Mouse (Mus musculus) limb, embryonic 13.5 days (tissue): ENCODE results near the gene Ccdc83. TPM values are rescaled to one million over a fixed set of nuclear protein-coding genes. Genes with fewer than 3 reads are reported as not detected.

Experiments used
- ATAC-seq: fragments of 200-750 bp; cut with Nextera tagmentation; 2 replicates; pipeline ENCODE4 v1.8.0; 2017; ENCODE audit warnings: low read depth, moderate number of reproducible peaks, moderate TSS enrichment; ENCODE audit not compliant: low FRiP score
- H3K27ac ChIP-seq: fragments of 300-500 bp; sonication (generic); 2 replicates; pipeline ENCODE4 v1.5.1; 2015; ENCODE audit warnings: inconsistent platforms, mild to moderate bottlenecking, moderate library complexity
- H3K27me3 ChIP-seq: fragments of 300-500 bp; sonication (generic); 2 replicates; pipeline ENCODE4 v1.6.1; 2015; ENCODE audit warnings: mild to moderate bottlenecking, inconsistent platforms
- H3K36me3 ChIP-seq: fragments of 300-500 bp; sonication (generic); 2 replicates; pipeline ENCODE4 v1.6.1; 2015; ENCODE audit warnings: inconsistent platforms, mild to moderate bottlenecking, moderate library complexity
- H3K4me1 ChIP-seq: fragments of 300-500 bp; sonication (generic); 2 replicates; pipeline ENCODE4 v1.6.1; 2015; ENCODE audit warnings: inconsistent platforms
- H3K4me2 ChIP-seq: fragments of 300-500 bp; sonication (generic); replicated peaks from 2 replicates; pipeline ENCODE4 v1.6.1; 2015; ENCODE audit warnings: inconsistent platforms, mild to moderate bottlenecking, moderate library complexity
- H3K4me3 ChIP-seq: fragments of 300-500 bp; sonication (generic); 2 replicates; pipeline ENCODE4 v1.5.1; 2015; ENCODE audit warnings: moderate library complexity, mild to moderate bottlenecking, inconsistent platforms
- H3K9ac ChIP-seq: fragments of 300-500 bp; sonication (generic); 2 replicates; pipeline ENCODE4 v1.6.1; 2015; ENCODE audit warnings: mild to moderate bottlenecking, inconsistent platforms
- H3K9me3 ChIP-seq: fragments of 300-500 bp; sonication (generic); 2 replicates; pipeline ENCODE4 v1.6.1; 2016; ENCODE audit warnings: inconsistent platforms
- WGBS: fragments of 180-500 bp; shearing (Covaris S2); methylation state at CpG from one replicate; pipeline ENCODE4 v1.1.7; 2015; 5-methylcytosine and 5-hydroxymethylcytosine counted together
- polyA plus RNA-seq: library from polyadenylated mRNA; unstranded; fragments of >200 nt; fragmentation: Nextera tagmentation; extraction: Ambion mirVana; gene quantifications from 2 replicates; pipeline ENCODE4 v1.2.1, GENCODE M21; 2015

Ccdc83 gene
- polyA plus RNA-seq, result not detected in 2 replicates

- peaks cover 5% of the 10 kb centered on the region; the same call in 1 of the 2 replicates for H3K4me1 ChIP-seq
- WGBS, result 6% methylated on average over 28 of the region's 28 CpGs
- peak within 1 kb of the TSS; percentile 48; the same call in 1 of the 2 replicates for H3K9ac ChIP-seq
- H3K27me3 ChIP-seq, result no peaks in the 10 kb centered on the region
- H3K4me3 ChIP-seq, result peak within 1 kb of the TSS; percentile 37
- peak; percentile 90 for ATAC-seq
- peak within 1 kb of the TSS; percentile 71 for H3K4me2 ChIP-seq
- H3K9me3 ChIP-seq, result no peaks in the 10 kb centered on the region
- no peak within 1 kb of the TSS for H3K27ac ChIP-seq
- H3K36me3 ChIP-seq, result no peaks in the 10 kb centered on the region
Observed at GRCm38 (mm10) chr7:90265289-90265970, at the start of gene Ccdc83. Gene Ccdc83, minus strand, starts transcription at chr7:90265777.

GRCm38 (mm10) chr7:90313421-90313820 is 47.8 kb upstream of the Ccdc83 start:
- no peak for ATAC-seq

GRCm38 (mm10) chr7:90312151-90312883 is 46.7 kb upstream of the Ccdc83 start:
- Histone ChIP-seq H3K9me3 (no peaks in the 10 kb centered on the region), H3K27me3 (no peaks in the 10 kb centered on the region), H3K9ac (no peak overlapping the region), H3K36me3 (no peaks in the 10 kb centered on the region), H3K27ac (no peak overlapping the region), H3K4me1 (no peaks in the 10 kb centered on the region), H3K4me2 (no peak overlapping the region), H3K4me3 (no peak overlapping the region)
- 42% methylated on average over 7 of the region's 7 CpGs for WGBS
- peak; percentile 24; the same call in 1 of the 2 replicates for ATAC-seq

More at GRCm38 (mm10) chr7:90313421-90313820, 47.8 kb upstream of the Ccdc83 start:
- 68% methylated on average over 3 of the region's 3 CpGs for WGBS
- no peaks in the 10 kb centered on the region for H3K27me3 ChIP-seq
- no peak overlapping the region for H3K27ac ChIP-seq
- no peaks in the 10 kb centered on the region for H3K36me3 ChIP-seq
- no peaks in the 10 kb centered on the region for H3K9me3 ChIP-seq
- no peak overlapping the region for H3K9ac ChIP-seq
- H3K4me3 ChIP-seq, result no peak overlapping the region
- H3K4me2 ChIP-seq, result no peak overlapping the region
- no peaks in the 10 kb centered on the region for H3K4me1 ChIP-seq

GRCm38 (mm10) chr7:90308003-90308402 is 42.4 kb upstream of the Ccdc83 start:
- 63% methylated on average over 6 of the region's 6 CpGs for WGBS
- no peak overlapping the region for H3K9ac ChIP-seq
- H3K4me3 ChIP-seq, result no peak overlapping the region
- peaks cover 14% of the 10 kb centered on the region for H3K27me3 ChIP-seq
- H3K4me2 ChIP-seq, result no peak overlapping the region
- no peak overlapping the region for H3K27ac ChIP-seq
- H3K36me3 ChIP-seq, result no peaks in the 10 kb centered on the region
- H3K9me3 ChIP-seq, result no peaks in the 10 kb centered on the region
- no peaks in the 10 kb centered on the region for H3K4me1 ChIP-seq
- no peak for ATAC-seq

- Histone ChIP-seq H3K9me3 (no peaks in the 10 kb centered on the region), H3K9ac (no peak overlapping the region), H3K4me3 (no peak overlapping the region), H3K4me2 (no peak overlapping the region), H3K4me1 (no peaks in the 10 kb centered on the region), H3K36me3 (no peaks in the 10 kb centered on the region), H3K27ac (no peak overlapping the region), H3K27me3 (peaks cover 23% of the 10 kb centered on the region)
- ATAC-seq, result no peak
- 83% methylated on average over 1 of the region's 1 CpGs for WGBS
Observed at GRCm38 (mm10) chr7:90306968-90307367, 41.4 kb upstream of the Ccdc83 start.

- H3K27ac ChIP-seq, result no peak overlapping the region
- no peak overlapping the region for H3K4me3 ChIP-seq
- H3K9ac ChIP-seq, result no peak overlapping the region
- ATAC-seq, result no peak
- no peaks in the 10 kb centered on the region for H3K4me1 ChIP-seq
- no peak overlapping the region for H3K4me2 ChIP-seq
- no peaks in the 10 kb centered on the region for H3K9me3 ChIP-seq
- 37% methylated on average over 3 of the region's 3 CpGs for WGBS
- H3K36me3 ChIP-seq, result no peaks in the 10 kb centered on the region
- H3K27me3 ChIP-seq, result peaks cover 27% of the 10 kb centered on the region
Observed at GRCm38 (mm10) chr7:90306079-90306478, 40.5 kb upstream of the Ccdc83 start.

- Histone ChIP-seq H3K9ac (peak overlapping the region; percentile 74), H3K27ac (peak overlapping the region; percentile 61), H3K36me3 (no peaks in the 10 kb centered on the region), H3K4me3 (peak overlapping the region; percentile 63), H3K27me3 (peaks cover 41% of the 10 kb centered on the region), H3K9me3 (no peaks in the 10 kb centered on the region), H3K4me2 (peak overlapping the region; percentile 93), H3K4me1 (no peaks in the 10 kb centered on the region)
- WGBS, result 2% methylated on average over 27 of the region's 27 CpGs
- ATAC-seq, result peak; percentile 46; the same call in 1 of the 2 replicates
Observed at GRCm38 (mm10) chr7:90302647-90303552, 37.3 kb upstream of the Ccdc83 start.

GRCm38 (mm10) chr7:90301942-90302646 is 36.5 kb upstream of the Ccdc83 start, which contains the start of gene Sytl2:
Gene Sytl2, plus strand, starts transcription at chr7:90302252.
- no peaks in the 10 kb centered on the region for H3K4me1 ChIP-seq
- WGBS, result 1% methylated on average over 42 of the region's 43 CpGs
- H3K27ac ChIP-seq, result peak within 1 kb of the TSS; percentile 61
- H3K4me3 ChIP-seq, result peak within 1 kb of the TSS; percentile 63
- no peaks in the 10 kb centered on the region for H3K9me3 ChIP-seq
- no peaks in the 10 kb centered on the region for H3K36me3 ChIP-seq
- peak; percentile 70 for ATAC-seq
- peak within 1 kb of the TSS; percentile 74 for H3K9ac ChIP-seq
- peaks cover 41% of the 10 kb centered on the region for H3K27me3 ChIP-seq
- peak within 1 kb of the TSS; percentile 93 for H3K4me2 ChIP-seq

- no peak overlapping the region for H3K9ac ChIP-seq
- no peak overlapping the region for H3K27ac ChIP-seq
- no peaks in the 10 kb centered on the region for H3K27me3 ChIP-seq
- no peak overlapping the region for H3K4me3 ChIP-seq
- 86% methylated on average over 6 of the region's 6 CpGs for WGBS
- H3K9me3 ChIP-seq, result no peaks in the 10 kb centered on the region
- no peaks in the 10 kb centered on the region for H3K36me3 ChIP-seq
- no peak for ATAC-seq
- H3K4me1 ChIP-seq, result no peaks in the 10 kb centered on the region
- H3K4me2 ChIP-seq, result no peak overlapping the region
Observed at GRCm38 (mm10) chr7:90291885-90292284, 26.3 kb upstream of the Ccdc83 start.

GRCm38 (mm10) chr7:90284793-90285192 is 19.2 kb upstream of the Ccdc83 start:
- Histone ChIP-seq H3K27ac (no peak overlapping the region), H3K9me3 (no peaks in the 10 kb centered on the region), H3K4me3 (no peak overlapping the region), H3K27me3 (no peaks in the 10 kb centered on the region), H3K9ac (no peak overlapping the region), H3K36me3 (no peaks in the 10 kb centered on the region), H3K4me2 (no peak overlapping the region), H3K4me1 (peaks cover 19% of the 10 kb centered on the region)
- 74% methylated on average over 7 of the region's 7 CpGs for WGBS
- no peak for ATAC-seq

- no peak overlapping the region for H3K9ac ChIP-seq
- 58% methylated on average over 1 of the region's 1 CpGs for WGBS
- H3K9me3 ChIP-seq, result no peaks in the 10 kb centered on the region
- no peak for ATAC-seq
- H3K27ac ChIP-seq, result no peak overlapping the region
- H3K4me2 ChIP-seq, result no peak overlapping the region
- no peaks in the 10 kb centered on the region for H3K27me3 ChIP-seq
- no peak overlapping the region for H3K4me3 ChIP-seq
- H3K36me3 ChIP-seq, result no peaks in the 10 kb centered on the region
- H3K4me1 ChIP-seq, result peaks cover 20% of the 10 kb centered on the region
Observed at GRCm38 (mm10) chr7:90282786-90283185, 17.2 kb upstream of the Ccdc83 start.
